In the genomic region with DNA sequence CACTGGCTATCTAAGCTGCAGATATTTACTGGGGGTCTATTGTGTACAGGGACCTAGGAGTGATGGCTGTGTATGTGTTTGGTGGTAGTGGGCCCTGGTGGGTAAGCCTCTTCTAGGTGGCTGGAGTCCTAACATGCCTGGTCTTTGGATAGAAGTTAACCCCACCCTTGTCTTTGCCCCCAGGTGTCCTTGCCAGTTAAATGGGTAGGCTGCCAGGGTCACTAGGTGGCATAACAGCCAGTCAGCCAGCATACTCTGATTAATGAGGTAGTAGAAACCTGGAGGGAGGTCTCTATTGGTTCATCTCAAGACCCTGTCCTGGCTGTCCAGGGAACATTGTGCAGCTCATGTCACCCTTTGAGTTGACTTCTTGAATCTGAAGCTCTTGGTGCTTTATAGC, we compare ENCODE assay signal across 17 mouse cellular contexts.
"Had no signal": no experiment of that assay in that cellular context is flagged by ENCODE, and none has a peak within 500 bp of the region (broad histone marks: within the 10 kb centered on the region; RNA-seq: fewer than 3 reads in every experiment).

No protein-coding gene starts in this region.

- DNase-seq: lung, adult 2 months; lung, postnatal 14 days; lung, postnatal 36 days; right cerebral cortex, postnatal 14 days; thymus, adult 2 months; thymus, postnatal 25 days; thymus, postnatal 4 days had no signal

- H3K36me3 ChIP-seq: lung, embryonic 15.5 days; midbrain, embryonic 13.5 days; midbrain, embryonic 15.5 days; neural tube, embryonic 12.5 days; stomach, embryonic 15.5 days had no signal

- ATAC-seq: lung, postnatal 0 days; midbrain, embryonic 13.5 days; midbrain, embryonic 15.5 days had no signal

- H3K4me2 ChIP-seq: lung, embryonic 15.5 days; midbrain, embryonic 11.5 days; midbrain, embryonic 13.5 days; midbrain, embryonic 15.5 days; neural tube, embryonic 12.5 days; stomach, embryonic 15.5 days had no signal

- H3K27ac ChIP-seq: lung, embryonic 15.5 days; macrophage; midbrain, embryonic 13.5 days; midbrain, embryonic 15.5 days; neural tube, embryonic 12.5 days; stomach, embryonic 15.5 days; stomach, postnatal 0 days had no signal

- H3K9ac ChIP-seq: lung, embryonic 15.5 days; midbrain, embryonic 13.5 days; midbrain, embryonic 15.5 days; neural tube, embryonic 12.5 days; stomach, embryonic 15.5 days had no signal

- H3K4me3 ChIP-seq: lung, embryonic 15.5 days; megakaryocyte, embryonic 14.5 days; midbrain, embryonic 13.5 days; midbrain, embryonic 15.5 days; neural tube, embryonic 12.5 days; stomach, embryonic 15.5 days had no signal

- H3K9me3 ChIP-seq: lung, embryonic 15.5 days; megakaryocyte, embryonic 14.5 days; midbrain, embryonic 13.5 days; midbrain, embryonic 15.5 days; neural tube, embryonic 12.5 days; stomach, embryonic 15.5 days had no signal

- H3K27me3 ChIP-seq: lung, embryonic 15.5 days; megakaryocyte, embryonic 14.5 days; midbrain, embryonic 13.5 days; midbrain, embryonic 15.5 days; neural tube, embryonic 12.5 days; stomach, embryonic 15.5 days had no signal
